Mouse (Mus musculus) activated CD4-positive, CD25-positive, alpha-beta regulatory T cell (primary cell): Measurements from ENCODE around the gene C8a. TPM values are rescaled to one million over a fixed set of nuclear protein-coding genes. Genes with fewer than 3 reads are reported as not detected.

Experiments used
- polyA plus RNA-seq, 2 experiments: library from polyadenylated mRNA; unstranded; fragments of 100-300 nt; shearing (Covaris generic); gene quantifications; one replicate each; pipeline ENCODE4 v1.2.1; 2017

The C8a gene
- polyA plus RNA-seq = not detected

GRCm38 (mm10) chr4:104876323-104876722 is at the start of gene C8a:
TSS of gene C8a (minus strand) at chr4:104876398.

GRCm38 (mm10) chr4:104913291-104914129 is 37.3 kb upstream of the C8a start, which contains the start of gene Fyb2:
TSS of gene Fyb2 (plus strand) at chr4:104913456.

GRCm38 (mm10) chr4:104857029-104857428 is 19.2 kb downstream of the C8a start, which contains the start of gene Gm17662:
TSS of gene Gm17662 (plus strand) at chr4:104857329.

GRCm38 (mm10) chr4:104766065-104766464 is 110.1 kb downstream of the C8a start, which contains the start of gene C8b:
TSS of gene C8b (plus strand) at chr4:104766317.

Other genes with a start within 250 kb of the C8a start
- not detected for gene C8b, start 110.1 kb downstream of the C8a start, polyA plus RNA-seq
- not detected for gene Gm17662, start 19.1 kb downstream of the C8a start, polyA plus RNA-seq
- under 1 TPM in 1 of 2 experiments, not detected in 1; 0.05 TPM for gene Fyb2, start 37.1 kb upstream of the C8a start, polyA plus RNA-seq
- under 1 TPM in 1 of 2 experiments, not detected in 1; 0.02 TPM for gene Prkaa2, start 233.5 kb upstream of the C8a start, polyA plus RNA-seq